Comparison of ENCODE assay signal across 24 mouse cellular contexts in the genomic region with DNA sequence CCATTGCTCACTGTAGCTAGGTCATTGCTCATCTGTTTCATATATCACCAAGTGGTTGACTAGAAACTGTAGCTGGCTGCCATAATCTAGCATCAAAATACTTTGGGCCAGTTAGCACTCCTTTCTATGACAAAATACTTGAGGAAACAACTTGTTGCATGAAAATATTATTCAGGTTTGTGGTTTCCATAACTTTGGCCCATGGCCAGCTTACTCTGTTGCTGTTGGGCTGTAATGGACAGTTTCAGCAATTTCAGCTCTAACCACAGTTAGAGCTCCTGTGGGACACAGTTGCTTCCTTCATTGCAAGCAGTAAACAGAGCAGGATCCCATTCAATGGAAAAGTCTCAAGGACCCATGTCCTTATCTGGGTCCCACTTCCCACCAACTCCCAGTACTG. TPM values are rescaled to one million over a fixed set of nuclear protein-coding genes. Genes with fewer than 3 reads are reported as not detected.
"Had no signal": no experiment of that assay in that cellular context is flagged by ENCODE, and none has a peak within 500 bp of the region (broad histone marks: within the 10 kb centered on the region; RNA-seq: fewer than 3 reads in every experiment).

No protein-coding gene starts in this region.

- H3K4me2 ChIP-seq: heart, embryonic 12.5 days; hindbrain, embryonic 12.5 days; hindbrain, embryonic 14.5 days; intestine, embryonic 15.5 days; limb, embryonic 12.5 days; liver, embryonic 11.5 days; liver, embryonic 13.5 days had no signal

- H3K4me1 ChIP-seq: intestine, embryonic 15.5 days; limb, embryonic 12.5 days; liver, embryonic 13.5 days had no signal

- DNase-seq: gastrocnemius, postnatal 25 days; heart, adult 18-20 months; heart, postnatal 10 days; heart, postnatal 4 days; kidney, adult 18-20 months; kidney, adult 8-10 months; kidney, postnatal 10 days; kidney, postnatal 25 days; kidney, postnatal 4 days; liver; liver, embryonic 13.5 days had no signal

- H3K9me3 ChIP-seq: heart, embryonic 12.5 days; hindbrain, embryonic 10.5 days; hindbrain, embryonic 12.5 days; intestine, embryonic 15.5 days; limb, embryonic 10.5 days; limb, embryonic 12.5 days; liver, embryonic 13.5 days had no signal

- H3K4me3 ChIP-seq: heart, embryonic 12.5 days; hindbrain, embryonic 10.5 days; hindbrain, embryonic 12.5 days; intestine, embryonic 15.5 days; layer of hippocampus, adult 2 months; left cerebral cortex, adult 2 months; limb, embryonic 10.5 days; limb, embryonic 12.5 days; liver, embryonic 13.5 days had no signal

- H3K9ac ChIP-seq: heart, embryonic 12.5 days; hindbrain, embryonic 12.5 days; hindbrain, embryonic 14.5 days; intestine, embryonic 15.5 days; limb, embryonic 12.5 days; liver, embryonic 13.5 days had no signal

- H3K27ac ChIP-seq: hindbrain, embryonic 10.5 days; hindbrain, embryonic 12.5 days; hindbrain, embryonic 14.5 days; intestine, embryonic 15.5 days; layer of hippocampus, adult 2 months; left cerebral cortex, adult 2 months; limb, embryonic 10.5 days; limb, embryonic 12.5 days; liver, embryonic 13.5 days had no signal

- H3K27me3 ChIP-seq: heart, embryonic 12.5 days; intestine, embryonic 15.5 days; limb, embryonic 12.5 days had no signal

- H3K36me3 ChIP-seq: heart, embryonic 12.5 days; hindbrain, embryonic 10.5 days; hindbrain, embryonic 12.5 days; intestine, embryonic 15.5 days; limb, embryonic 10.5 days; limb, embryonic 12.5 days; liver, embryonic 13.5 days had no signal

- ATAC-seq: hindbrain, embryonic 16.5 days; inflammation-experienced regulatory T-cells, adult 6 months; intestine, embryonic 15.5 days; intestine, postnatal 0 days had no signal

RNA-seq across cellular contexts. Expression of a gene that starts 4.3 kb away (rescaled TPM):
- polyA plus RNA-seq: inflammation-experienced regulatory T-cells, adult 6 months had no signal
